Mouse (Mus musculus) stomach, embryonic 15.5 days (tissue): Measurements from ENCODE around the gene Oog4. TPM values are rescaled to one million over a fixed set of nuclear protein-coding genes. Genes with fewer than 3 reads are reported as not detected.
"Not testable (repeated sequence)": the region's sequence is repeated elsewhere in the genome, so short reads cannot be mapped to it uniquely, and the experiment has no call there.

Experiments used
- ATAC-seq: fragments of 200-750 bp; cut with Nextera tagmentation; 2 replicates; pipeline ENCODE4 v1.8.0; 2017; ENCODE audit warnings: low read depth, moderate number of reproducible peaks, moderate TSS enrichment; ENCODE audit not compliant: insufficient read depth, low FRiP score
- H3K27ac ChIP-seq: fragments of 300-500 bp; sonication (generic); 2 replicates; pipeline ENCODE4 v1.5.1; 2015; ENCODE audit warnings: mild to moderate bottlenecking, inconsistent platforms
- H3K27me3 ChIP-seq: fragments of 300-500 bp; sonication (generic); replicated peaks from 2 replicates; pipeline ENCODE4 v1.6.1; 2015; ENCODE audit warnings: inconsistent platforms
- H3K36me3 ChIP-seq: fragments of 300-500 bp; sonication (generic); 2 replicates; pipeline ENCODE4 v1.6.1; 2015; ENCODE audit warnings: inconsistent platforms
- H3K4me1 ChIP-seq: fragments of 300-500 bp; sonication (generic); 2 replicates; pipeline ENCODE4 v1.6.1; 2015; ENCODE audit warnings: inconsistent platforms
- H3K4me2 ChIP-seq: fragments of 300-500 bp; sonication (generic); 2 replicates; pipeline ENCODE4 v1.6.1; 2015; ENCODE audit warnings: mild to moderate bottlenecking, inconsistent platforms
- H3K4me3 ChIP-seq: fragments of 300-500 bp; sonication (generic); replicated peaks from 2 replicates; pipeline ENCODE4 v1.5.1; 2015; ENCODE audit warnings: inconsistent platforms
- H3K9ac ChIP-seq: fragments of 300-500 bp; sonication (generic); 2 replicates; pipeline ENCODE4 v1.6.1; 2015; ENCODE audit warnings: inconsistent platforms
- H3K9me3 ChIP-seq: fragments of 300-500 bp; sonication (generic); 2 replicates; pipeline ENCODE4 v1.6.1; 2016; ENCODE audit warnings: inconsistent platforms
- WGBS: fragments of 180-500 bp; shearing (Covaris S2); methylation state at CpG from one replicate; pipeline ENCODE4 v1.1.7; 2015; 5-methylcytosine and 5-hydroxymethylcytosine counted together
- polyA plus RNA-seq: library from polyadenylated mRNA; unstranded; fragments of >200 nt; fragmentation: Nextera tagmentation; extraction: Ambion mirVana; gene quantifications from 2 replicates; pipeline ENCODE4 v1.2.1, GENCODE M21; 2015

The Oog4 gene
- not detected in 2 replicates for polyA plus RNA-seq

- no peak within 1 kb of the TSS for H3K4me2 ChIP-seq
- H3K4me3 ChIP-seq: no peak within 1 kb of the TSS
- H3K27ac ChIP-seq: no peak within 1 kb of the TSS
- H3K36me3 ChIP-seq: no peaks in the 10 kb centered on the region
- H3K9ac ChIP-seq: no peak within 1 kb of the TSS
- 79% methylated on average over 3 of the region's 3 CpGs for WGBS
- H3K4me1 ChIP-seq: no peaks in the 10 kb centered on the region
- no peaks in the 10 kb centered on the region for H3K27me3 ChIP-seq
- ATAC-seq: no peak
- H3K9me3 ChIP-seq: no peaks in the 10 kb centered on the region
Observed at GRCm38 (mm10) chr4:143450224-143450623, at the start of gene Oog4. Oog4 (minus strand) TSS chr4:143450324.

- H3K9ac ChIP-seq, H3K9me3 ChIP-seq, H3K36me3 ChIP-seq, H3K27me3 ChIP-seq, H3K4me2 ChIP-seq, H3K27ac ChIP-seq, H3K4me1 ChIP-seq, H3K4me3 ChIP-seq: not testable (repeated sequence)
- 61% methylated on average over 5 of the region's 5 CpGs for WGBS
- peak; percentile 63; the same call in 1 of the 2 replicates for ATAC-seq
Observed at GRCm38 (mm10) chr4:143426770-143427169, 23.4 kb downstream of the Oog4 start.

GRCm38 (mm10) chr4:143414121-143414520 lies 36.0 kb downstream of the Oog4 start:
- Histone ChIP-seq H3K4me3 (no peak overlapping the region), H3K9me3 (no peaks in the 10 kb centered on the region), H3K27me3 (no peaks in the 10 kb centered on the region), H3K4me1 (no peaks in the 10 kb centered on the region), H3K4me2 (no peak overlapping the region), H3K9ac (no peak overlapping the region), H3K27ac (no peak overlapping the region), H3K36me3 (peaks cover 32% of the 10 kb centered on the region)
- no peak for ATAC-seq
- WGBS: 93% methylated on average over 3 of the region's 3 CpGs

GRCm38 (mm10) chr4:143413621-143414020 lies 36.5 kb downstream of the Oog4 start:
- Histone ChIP-seq H3K4me2 (no peak overlapping the region), H3K36me3 (peaks cover 27% of the 10 kb centered on the region), H3K9ac (no peak overlapping the region), H3K9me3 (no peaks in the 10 kb centered on the region), H3K27ac (no peak overlapping the region), H3K4me3 (no peak overlapping the region), H3K27me3 (no peaks in the 10 kb centered on the region), H3K4me1 (no peaks in the 10 kb centered on the region)
- 86% methylated on average over 1 of the region's 1 CpGs for WGBS
- ATAC-seq: no peak

GRCm38 (mm10) chr4:143412219-143413092 lies 37.7 kb downstream of the Oog4 start, which contains the start of gene Pramef8:
Pramef8 (plus strand) TSS chr4:143412426.
- Histone ChIP-seq H3K4me1 (no peaks in the 10 kb centered on the region), H3K27ac (peak within 1 kb of the TSS; percentile 84), H3K9ac (peak within 1 kb of the TSS; percentile 44; the same call in 1 of the 2 replicates), H3K9me3 (no peaks in the 10 kb centered on the region), H3K36me3 (peaks cover 20% of the 10 kb centered on the region), H3K27me3 (no peaks in the 10 kb centered on the region), H3K4me2 (peak within 1 kb of the TSS; percentile 52), H3K4me3 (peak within 1 kb of the TSS; percentile 61)
- under 1% methylated on average over 50 of the region's 50 CpGs for WGBS
- peak; percentile 90 for ATAC-seq

- WGBS: 64% methylated on average over 5 of the region's 5 CpGs
- Histone ChIP-seq H3K27me3 (no peaks in the 10 kb centered on the region), H3K4me1 (no peaks in the 10 kb centered on the region), H3K4me3 (peak overlapping the region; percentile 61), H3K36me3 (peaks cover 19% of the 10 kb centered on the region), H3K27ac (no peak overlapping the region; the same call in 1 of the 2 replicates), H3K4me2 (peak overlapping the region; percentile 52), H3K9me3 (no peaks in the 10 kb centered on the region), H3K9ac (no peak overlapping the region)
- ATAC-seq: no peak
Observed at GRCm38 (mm10) chr4:143411566-143412218, 38.4 kb downstream of the Oog4 start.

GRCm38 (mm10) chr4:143394181-143394580 lies 55.9 kb downstream of the Oog4 start, which contains the start of gene Pramel1:
Pramel1 (plus strand) TSS chr4:143394428.
- WGBS: 77% methylated on average over 26 of the region's 26 CpGs
- H3K9me3 ChIP-seq: no peaks in the 10 kb centered on the region
- H3K27ac ChIP-seq: no peak within 1 kb of the TSS
- no peak for ATAC-seq
- no peaks in the 10 kb centered on the region for H3K4me1 ChIP-seq
- H3K4me2 ChIP-seq: no peak within 1 kb of the TSS
- no peak within 1 kb of the TSS for H3K9ac ChIP-seq
- no peaks in the 10 kb centered on the region for H3K27me3 ChIP-seq
- H3K4me3 ChIP-seq: no peak within 1 kb of the TSS
- H3K36me3 ChIP-seq: no peaks in the 10 kb centered on the region

- H3K4me1 ChIP-seq: no peaks in the 10 kb centered on the region
- H3K9me3 ChIP-seq: no peaks in the 10 kb centered on the region
- WGBS: 11% methylated on average over 24 of the region's 43 CpGs
- H3K9ac ChIP-seq: no peak overlapping the region
- no peaks in the 10 kb centered on the region for H3K27me3 ChIP-seq
- no peaks in the 10 kb centered on the region for H3K36me3 ChIP-seq
- H3K27ac ChIP-seq: no peak overlapping the region
- peak overlapping the region; percentile 64 for H3K4me2 ChIP-seq
- peak overlapping the region; percentile 42 for H3K4me3 ChIP-seq
- ATAC-seq: peak; percentile 79
Observed at GRCm38 (mm10) chr4:143388955-143389702, 61.0 kb downstream of the Oog4 start.

Other genes starting within 250 kb of the Oog4 start
- 11.1 and 11.6 TPM in 2 replicates for gene Prdm2, start 237.3 kb downstream of the Oog4 start, polyA plus RNA-seq
- 27.4 and 29.7 TPM in 2 replicates for gene Pdpn, start 150.8 kb downstream of the Oog4 start, polyA plus RNA-seq
- gene Lrrc38, start 100.6 kb downstream of the Oog4 start, polyA plus RNA-seq: 0.18 TPM in 1 of 2 replicates, not detected in the other
- gene Pramel1, start 55.9 kb downstream of the Oog4 start, polyA plus RNA-seq: not detected in 2 replicates
- gene Pramef8, start 37.9 kb downstream of the Oog4 start, polyA plus RNA-seq: 14.6 and 15.3 TPM in 2 replicates
- gene Gm13043, start 61.0 kb upstream of the Oog4 start, polyA plus RNA-seq: not detected in 2 replicates
- gene Gm13040, start 85.6 kb upstream of the Oog4 start, polyA plus RNA-seq: not detected in 2 replicates
- gene BC080695, start 101.4 kb upstream of the Oog4 start, polyA plus RNA-seq: not detected in 2 replicates
- not detected in 2 replicates for gene Gm13057, start 101.4 kb upstream of the Oog4 start, polyA plus RNA-seq
- not detected in 2 replicates for gene Gm13083, start 164.7 kb upstream of the Oog4 start, polyA plus RNA-seq
- not detected in 2 replicates for gene Gm13088, start 206.9 kb upstream of the Oog4 start, polyA plus RNA-seq